Mouse (Mus musculus) lung, postnatal 25 days (tissue): ENCODE results near the gene Rabggta.

Experiments
- DNase-seq: peaks from one replicate; pipeline ENCODE4 v3.0.0; 2022; ENCODE audit warnings: low spot score

The Rabggta gene

GRCm38 (mm10) chr14:55721700-55722437 lies at the start of gene Rabggta:
TSS of gene Rabggta (minus strand) at chr14:55722263.
- peak; percentile 93 for DNase-seq

- DNase-seq = no peak
Measured at GRCm38 (mm10) chr14:55769087-55769703, 47.1 kb upstream of the Rabggta start.

GRCm38 (mm10) chr14:55768555-55768954 lies 46.5 kb upstream of the Rabggta start:
- peak; percentile 52 for DNase-seq

DNA sequence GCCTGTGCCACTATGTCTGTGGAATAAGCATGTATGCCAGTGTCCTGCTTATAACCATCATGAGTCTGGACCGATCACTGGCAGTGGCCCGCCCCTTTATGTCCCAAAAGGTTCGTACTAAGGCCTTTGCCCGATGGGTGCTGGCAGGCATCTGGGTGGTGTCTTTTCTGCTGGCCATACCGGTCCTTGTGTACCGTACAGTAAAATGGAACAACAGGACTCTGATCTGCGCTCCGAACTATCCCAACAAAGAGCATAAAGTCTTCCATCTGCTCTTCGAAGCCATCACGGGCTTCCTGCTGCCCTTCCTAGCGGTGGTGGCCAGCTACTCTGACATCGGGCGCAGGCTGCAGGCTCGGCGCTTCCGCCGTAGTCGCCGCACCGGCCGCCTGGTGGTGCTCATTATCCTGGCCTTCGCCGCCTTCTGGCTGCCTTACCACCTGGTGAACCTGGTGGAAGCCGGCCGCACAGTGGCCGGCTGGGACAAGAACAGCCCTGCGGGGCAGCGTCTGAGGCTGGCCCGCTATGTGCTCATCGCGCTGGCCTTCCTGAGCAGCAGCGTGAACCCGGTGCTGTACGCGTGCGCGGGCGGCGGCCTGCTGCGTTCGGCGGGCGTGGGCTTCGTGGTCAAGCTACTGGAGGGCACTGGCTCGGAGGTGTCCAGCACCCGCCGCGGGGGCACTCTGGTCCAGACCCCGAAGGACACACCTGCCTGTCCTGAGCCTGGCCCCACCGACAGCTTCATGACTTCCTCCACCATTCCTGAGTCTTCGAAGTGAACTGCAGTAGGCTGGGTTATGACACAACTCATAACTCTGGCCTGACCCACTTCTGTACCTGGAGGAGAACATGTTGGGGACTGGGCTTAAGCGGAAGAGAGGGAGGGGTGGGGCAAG lies 45.7 kb upstream of the Rabggta start:
- peak; percentile 59 for DNase-seq

DNA sequence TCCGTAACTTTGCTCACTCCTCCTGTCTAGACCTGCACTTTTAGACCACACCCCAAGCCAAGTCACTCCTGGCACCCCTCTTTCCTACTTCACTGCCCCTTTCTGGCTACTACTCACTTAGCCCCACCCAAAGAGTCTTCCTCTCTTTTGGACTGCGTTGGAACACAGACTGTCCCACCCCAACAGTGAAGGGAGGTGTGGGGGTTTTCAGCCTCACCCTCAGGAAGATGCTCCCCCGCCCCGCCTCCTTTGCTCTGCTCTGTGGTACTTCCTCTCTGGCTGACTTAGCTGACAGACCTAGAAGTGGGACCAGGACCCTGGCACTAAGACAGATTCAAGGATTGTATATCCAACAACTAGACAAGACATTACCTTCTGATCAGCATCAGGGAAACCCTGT lies 43.6 kb upstream of the Rabggta start, which contains the start of gene Ltb4r1:
Ltb4r1 (plus strand) TSS at position 267 of the 400 bp plus-strand sequence.
- no peak for DNase-seq

DNA sequence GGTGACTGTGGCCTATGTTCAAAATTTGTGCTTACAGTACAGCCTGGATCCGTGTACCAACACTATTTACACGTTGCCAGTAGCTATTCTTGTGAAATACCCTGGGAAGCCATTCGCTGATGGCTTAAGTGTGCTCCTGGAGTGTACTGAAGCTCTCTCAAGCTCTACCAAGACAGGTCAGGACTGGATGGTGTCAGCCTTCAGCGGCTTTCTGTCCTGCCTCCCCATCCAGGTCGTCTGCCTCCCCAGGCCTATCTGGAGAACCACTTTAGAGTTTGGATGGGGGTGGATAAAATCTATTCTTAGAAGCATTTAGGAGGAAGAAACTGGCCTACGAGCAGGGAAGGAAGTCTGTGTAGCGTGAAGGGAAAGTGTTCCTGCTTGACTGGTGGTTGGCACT lies 41.1 kb upstream of the Rabggta start:
- DNase-seq = peak; percentile 74

DNA sequence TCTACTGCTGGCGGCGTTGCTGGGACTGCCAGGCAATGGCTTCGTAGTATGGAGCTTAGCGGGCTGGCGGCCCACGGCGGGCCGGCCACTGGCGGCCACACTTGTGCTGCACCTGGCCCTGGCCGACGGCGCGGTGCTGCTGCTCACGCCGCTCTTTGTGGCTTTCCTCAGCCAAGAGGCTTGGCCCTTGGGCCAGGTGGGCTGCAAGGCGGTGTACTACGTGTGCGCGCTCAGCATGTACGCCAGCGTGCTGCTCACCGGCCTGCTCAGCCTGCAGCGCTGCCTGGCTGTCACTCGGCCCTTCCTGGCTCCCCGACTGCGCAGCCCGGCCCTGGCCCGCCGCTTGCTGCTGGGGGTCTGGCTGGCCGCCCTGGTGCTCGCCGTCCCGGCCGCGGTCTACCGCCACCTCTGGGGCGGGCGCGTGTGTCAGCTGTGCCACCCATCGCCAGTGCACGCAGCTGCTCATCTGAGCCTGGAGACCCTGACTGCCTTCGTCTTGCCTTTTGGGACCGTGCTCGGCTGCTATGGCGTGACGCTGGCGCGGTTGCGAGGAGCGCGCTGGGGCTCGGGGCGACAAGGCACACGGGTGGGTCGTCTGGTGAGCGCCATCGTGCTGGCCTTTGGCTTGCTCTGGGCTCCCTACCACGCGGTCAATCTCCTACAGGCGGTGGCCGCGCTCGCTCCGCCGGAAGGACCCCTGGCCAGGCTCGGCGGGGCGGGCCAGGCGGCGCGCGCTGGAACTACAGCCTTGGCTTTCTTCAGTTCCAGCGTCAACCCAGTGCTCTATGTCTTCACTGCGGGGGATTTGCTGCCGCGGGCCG lies 40.1 kb upstream of the Rabggta start:
- DNase-seq = no peak

GRCm38 (mm10) chr14:55761163-55761562 lies 39.1 kb upstream of the Rabggta start, which contains the start of gene Ltb4r2:
TSS of gene Ltb4r2 (plus strand) at chr14:55761428.
- DNase-seq = no peak

GRCm38 (mm10) chr14:55760156-55760555 lies 38.1 kb upstream of the Rabggta start:
- DNase-seq = peak; percentile 86

- DNase-seq = peak; percentile 63
Measured at GRCm38 (mm10) chr14:55758363-55758784, 36.3 kb upstream of the Rabggta start, which contains the start of gene Cideb. TSS of gene Cideb (minus strand) at chr14:55758458.

DNA sequence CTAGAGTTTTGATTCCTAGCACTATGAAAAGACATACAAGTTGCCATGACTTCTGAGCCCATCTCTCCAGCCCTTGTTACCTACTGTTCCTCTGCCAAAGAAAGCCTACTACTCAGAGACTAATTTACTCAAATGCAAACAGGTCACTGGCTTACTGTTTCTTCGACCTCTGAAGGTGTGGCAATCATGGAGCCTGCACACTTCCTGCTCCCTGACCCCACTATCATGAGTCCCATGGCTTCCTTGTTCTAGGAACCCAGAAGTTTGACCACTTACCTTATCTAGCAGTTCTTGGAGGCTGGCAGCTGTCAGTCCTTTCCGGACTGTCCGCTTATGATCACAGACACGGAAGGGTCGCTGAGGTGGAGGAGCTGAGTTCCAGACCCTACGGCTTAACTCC lies 35.5 kb upstream of the Rabggta start:
- no peak for DNase-seq

DNA sequence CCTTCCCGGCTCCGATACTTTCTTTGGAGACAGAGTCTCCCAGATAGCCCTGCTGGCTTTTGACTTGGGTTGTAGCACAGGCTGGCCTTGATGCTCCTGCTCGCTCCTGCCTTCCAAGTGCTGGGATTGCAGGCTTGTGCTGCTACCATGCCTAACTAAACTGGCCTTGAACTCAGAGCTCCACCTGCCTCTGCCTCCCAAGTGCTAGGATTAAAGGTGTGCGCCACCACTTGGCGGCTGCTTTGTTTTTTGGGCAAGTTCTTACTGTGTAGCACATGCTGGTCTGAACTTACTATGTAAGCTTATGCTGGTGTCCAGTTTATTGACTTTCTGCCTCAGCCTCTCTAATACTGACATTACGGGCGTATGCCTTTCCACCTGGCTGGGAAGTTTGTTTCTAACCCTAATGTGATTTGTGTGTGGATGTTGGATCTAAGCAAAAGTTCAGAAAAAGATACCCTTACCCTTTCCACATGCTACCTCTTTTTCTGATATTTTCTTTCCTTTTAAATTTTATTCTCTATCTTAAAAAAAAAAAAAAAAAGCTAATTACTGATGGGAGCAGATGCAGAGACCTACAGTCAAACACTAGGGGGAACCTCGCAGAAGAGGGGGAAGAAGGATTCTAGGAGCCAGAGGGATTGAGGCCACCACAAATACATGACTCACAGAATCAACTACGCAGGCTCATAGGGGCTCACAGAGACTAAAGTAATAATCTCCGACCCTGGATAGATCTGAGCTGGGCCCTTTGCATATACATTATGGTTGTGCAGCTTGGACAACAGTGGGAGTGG lies 25.2 kb upstream of the Rabggta start:
- no peak for DNase-seq

- no peak for DNase-seq
Measured at GRCm38 (mm10) chr14:55745861-55746237, 23.8 kb upstream of the Rabggta start.

GRCm38 (mm10) chr14:55745180-55745860 lies 23.3 kb upstream of the Rabggta start, which contains the start of the genes Dhrs1 and Nop9:
TSS of gene Dhrs1 (minus strand) at chr14:55745690.
TSS of gene Nop9 (plus strand) at chr14:55745693.
- peak; percentile 87 for DNase-seq

- peak; percentile 90 for DNase-seq
Measured at GRCm38 (mm10) chr14:55743711-55744110, 21.6 kb upstream of the Rabggta start.

DNA sequence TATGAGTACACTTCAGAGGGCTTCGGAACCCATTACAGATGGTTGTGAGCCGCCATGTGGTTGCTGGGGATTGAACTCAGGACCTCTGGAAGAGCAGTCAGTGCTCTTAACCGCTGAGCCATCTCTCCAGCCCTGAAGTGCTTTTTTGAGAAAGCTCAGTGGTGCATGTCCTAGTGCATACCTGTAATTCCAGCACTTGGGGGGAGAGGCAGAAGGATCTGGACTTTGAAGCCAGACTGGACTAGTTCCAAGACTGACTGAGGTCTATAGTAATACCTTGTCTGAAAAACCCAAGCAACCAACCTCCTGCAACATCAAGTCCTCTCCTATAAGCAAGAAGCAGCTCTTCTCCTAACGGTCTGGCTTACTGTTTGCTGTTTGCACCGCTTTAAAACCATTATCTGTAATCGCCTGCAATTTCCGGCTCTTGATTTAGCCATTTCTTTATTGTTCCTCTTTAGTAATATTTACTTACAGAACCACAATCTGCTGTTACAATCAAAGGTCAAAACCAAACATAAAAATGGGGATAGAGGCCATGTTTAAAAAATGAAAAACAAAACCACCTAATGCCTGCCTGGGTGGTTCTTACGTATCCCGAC lies 15.1 kb upstream of the Rabggta start:
- no peak for DNase-seq

GRCm38 (mm10) chr14:55735758-55736157 lies 13.7 kb upstream of the Rabggta start:
- no peak for DNase-seq

DNA sequence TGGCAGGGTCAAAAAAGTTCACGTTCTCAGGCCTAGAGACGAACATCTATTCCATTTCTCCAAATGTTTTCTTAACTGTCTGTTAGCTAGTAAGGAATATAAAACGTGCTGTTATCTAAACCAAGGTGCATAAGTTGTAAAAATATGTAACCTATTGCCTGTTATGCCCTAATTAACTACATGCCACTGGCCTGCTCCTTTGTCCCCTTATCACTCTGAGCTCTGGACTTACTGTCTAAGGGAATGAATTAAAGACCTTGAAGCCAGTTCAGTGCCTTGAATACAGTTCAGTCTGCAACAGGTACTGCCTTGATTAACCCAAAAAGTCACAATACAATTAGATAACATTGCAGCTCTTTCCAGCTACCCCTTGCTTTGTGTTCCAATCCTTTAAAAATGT lies 13.3 kb upstream of the Rabggta start:
- no peak for DNase-seq

- DNase-seq = no peak
Measured at GRCm38 (mm10) chr14:55734869-55735268, 12.8 kb upstream of the Rabggta start.

DNA sequence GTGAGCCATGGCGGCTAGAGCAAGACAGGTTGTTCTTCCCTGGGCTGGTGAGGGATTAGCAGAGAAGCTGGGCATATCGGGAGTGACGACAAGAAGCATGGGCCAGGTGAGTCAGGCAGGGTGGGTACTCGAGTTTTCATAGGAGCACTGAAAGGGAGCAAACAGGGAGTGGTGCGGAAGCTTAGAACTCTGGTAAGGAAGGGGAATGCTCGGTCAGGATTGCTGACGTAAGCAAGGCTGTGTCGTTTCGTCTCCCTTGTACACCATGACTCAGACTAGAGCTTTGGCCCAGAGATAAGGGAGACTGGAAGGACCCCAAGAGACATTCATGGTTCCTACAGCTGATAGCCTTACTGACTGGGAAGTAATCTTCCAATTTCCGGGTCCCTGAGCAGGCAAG lies 11.8 kb upstream of the Rabggta start:
- no peak for DNase-seq
